Mouse (Mus musculus) right cerebral cortex, adult 18-20 months (tissue): ENCODE measurements around the gene Serpina3k.
A peak's percentile ranks its signal among the peaks of the same experiment; 100 is the strongest.
"Not testable (repeated sequence)": the region's sequence is repeated elsewhere in the genome, so short reads cannot be mapped to it uniquely, and the experiment has no call there.

Experiments used
- DNase-seq: peaks from one replicate; pipeline ENCODE4 v3.0.0; 2022; ENCODE audit warnings: mixed read lengths

Gene Serpina3k

DNA sequence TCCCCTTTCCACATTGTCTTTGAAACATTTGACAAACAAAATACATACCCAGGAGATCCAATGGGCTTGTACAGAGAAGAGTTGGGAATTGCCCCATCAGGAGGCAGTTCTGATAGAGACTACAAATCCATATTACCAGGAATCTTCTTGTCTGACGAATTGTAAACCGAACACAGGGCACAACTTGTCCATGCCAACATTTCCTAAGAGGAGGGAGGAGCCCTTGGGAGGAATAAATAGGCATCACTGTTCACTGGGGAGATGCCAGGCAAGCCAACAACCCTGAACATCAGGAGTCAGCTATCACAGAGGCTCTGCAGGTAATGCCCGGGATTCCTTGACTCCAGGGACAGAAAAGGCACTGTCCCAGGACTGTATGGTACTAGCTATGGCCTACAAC lies at the start of gene Serpina3k, which contains the start of gene Serpina3m:
TSS of gene Serpina3k (plus strand) at position 261 of the 400 bp plus-strand sequence.
TSS of gene Serpina3m (plus strand) at position 261 of the 400 bp plus-strand sequence.
- DNase-seq, result not testable (repeated sequence)

DNA sequence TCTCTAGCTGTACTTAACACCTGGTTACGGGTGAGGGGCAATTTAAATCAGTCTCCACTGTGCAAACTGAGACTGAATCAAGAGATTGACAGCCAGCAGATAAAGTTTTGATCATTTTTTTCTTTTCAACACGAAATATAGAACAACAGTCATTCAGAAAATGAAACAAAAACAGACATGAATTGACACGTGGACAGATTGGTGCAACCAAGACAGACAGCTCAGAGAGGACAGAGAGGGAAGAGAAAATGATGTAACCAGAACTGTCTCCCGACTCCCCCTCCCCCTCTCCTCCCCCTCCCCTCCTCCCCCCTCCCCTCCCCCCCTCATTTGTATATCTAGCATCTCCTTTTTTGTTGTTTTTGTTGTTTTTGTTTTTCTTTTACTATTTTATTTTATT lies 48.4 kb upstream of the Serpina3k start:
- DNase-seq, result no peak

DNA sequence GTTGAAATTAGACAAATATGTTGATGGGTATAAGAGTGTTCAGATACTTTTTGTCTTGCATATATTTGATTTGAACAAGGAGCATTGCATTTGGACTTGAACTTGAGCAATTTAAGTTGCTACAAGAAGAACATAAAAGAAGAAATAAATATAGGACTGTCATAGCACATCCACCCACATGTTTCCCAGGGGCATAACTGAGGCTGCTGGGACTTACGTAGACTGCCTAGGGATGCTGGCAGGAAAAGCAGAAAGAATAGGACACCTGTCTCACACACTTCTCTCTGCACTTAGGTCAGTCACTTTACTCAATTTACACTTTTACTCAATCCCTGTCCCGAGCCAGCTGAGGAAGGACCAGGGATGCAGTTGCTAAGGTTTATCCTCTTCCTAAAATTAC lies 44.3 kb upstream of the Serpina3k start:
- DNase-seq, result no peak

DNA sequence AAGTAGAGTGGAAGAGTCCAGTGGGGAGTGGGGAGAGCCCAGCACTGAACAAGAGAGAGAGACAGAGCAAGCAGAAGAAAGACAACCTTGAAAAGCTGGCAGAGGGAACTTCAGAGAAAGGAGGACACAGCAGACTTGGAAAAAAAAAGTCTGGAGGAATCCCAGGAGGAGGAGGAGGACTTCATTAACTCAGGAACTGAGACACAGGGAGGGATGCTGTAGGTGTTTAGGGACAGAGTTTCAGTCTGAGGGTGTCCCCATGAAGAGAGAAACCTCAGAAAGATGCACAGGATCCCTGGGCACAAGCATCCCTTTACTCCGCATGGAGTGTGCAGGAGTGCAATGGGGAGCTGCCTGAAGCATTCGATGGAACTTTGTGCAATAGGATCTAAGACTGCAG lies 40.2 kb upstream of the Serpina3k start:
- DNase-seq, result peak; percentile 25

DNA sequence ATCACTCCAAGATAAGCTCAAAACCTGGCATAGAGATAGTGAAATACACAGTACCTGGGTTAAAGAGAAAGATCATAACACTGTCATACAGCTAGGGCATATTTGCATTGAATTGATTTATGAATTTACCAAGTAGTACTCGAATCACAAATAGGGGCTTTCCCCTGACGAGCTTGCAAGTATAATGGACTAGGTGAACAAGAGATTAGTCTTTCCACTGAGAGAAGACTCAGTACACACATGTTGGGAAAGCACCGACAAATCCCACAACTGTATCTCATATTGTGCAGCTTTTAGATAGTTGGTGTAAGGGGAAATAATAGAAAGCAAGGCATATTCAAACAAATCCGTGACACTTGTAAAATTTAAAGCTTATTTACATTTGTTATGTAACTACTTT lies 32.3 kb upstream of the Serpina3k start:
- DNase-seq, result no peak

DNA sequence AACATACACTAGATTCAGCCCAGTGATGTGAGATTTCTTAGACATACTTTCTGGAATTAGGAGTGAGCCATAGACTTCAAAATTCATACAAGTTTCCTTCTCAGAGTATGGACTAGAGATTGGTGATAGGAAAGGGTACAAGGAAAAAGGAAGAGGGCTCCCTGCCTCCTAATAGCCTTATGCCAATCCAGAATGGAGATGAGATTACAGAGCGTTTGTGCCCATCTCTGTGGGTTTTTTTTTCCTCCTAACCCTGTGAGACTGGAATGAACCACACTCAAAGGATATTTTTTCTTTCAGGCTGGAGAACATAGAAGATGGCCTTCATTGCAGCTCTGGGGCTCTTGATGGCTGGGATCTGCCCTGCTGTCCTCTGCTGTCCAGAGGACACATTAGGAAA lies 24.0 kb upstream of the Serpina3k start, which contains the start of gene Serpina3j:
TSS of gene Serpina3j (plus strand) at position 301 of the 400 bp plus-strand sequence.
- no peak for DNase-seq

DNA sequence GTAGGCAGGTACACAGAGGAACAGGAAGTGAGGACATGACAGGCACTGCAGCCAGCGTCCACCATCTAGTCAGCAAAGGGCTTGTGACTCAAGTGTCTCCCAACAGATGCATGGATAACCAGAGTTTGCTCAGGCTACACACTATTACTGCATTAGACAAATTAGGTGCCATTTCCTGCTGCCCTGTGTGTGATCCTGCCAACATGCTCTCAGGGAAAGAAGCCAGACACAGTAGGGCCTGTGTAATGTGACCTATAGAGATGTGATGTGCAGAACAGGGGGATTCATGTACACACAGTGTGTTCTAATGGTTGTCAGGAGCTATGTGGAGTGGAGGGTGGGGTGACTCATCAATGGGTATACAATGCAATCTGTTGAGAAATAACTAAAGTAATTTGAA lies 15.8 kb upstream of the Serpina3k start:
- no peak for DNase-seq

DNA sequence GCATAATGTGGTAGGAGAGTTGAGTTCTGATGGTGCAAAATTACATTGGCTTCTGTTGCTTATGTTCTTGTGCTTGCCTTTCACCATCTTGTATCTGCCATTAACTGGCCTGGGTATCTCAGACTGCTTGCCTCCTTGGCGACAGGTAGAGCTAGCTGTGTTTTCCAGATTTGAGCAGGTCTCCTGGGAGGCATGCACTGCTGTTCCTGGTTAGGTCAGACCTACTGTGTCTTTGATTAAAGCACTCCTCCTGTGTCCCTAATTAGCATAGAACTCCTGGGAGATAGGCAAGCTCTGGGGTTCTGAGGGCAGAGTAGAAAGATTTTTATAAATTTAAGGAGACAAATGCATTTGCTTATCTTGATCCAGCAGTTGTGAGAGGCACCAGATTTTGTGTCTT lies 6.6 kb upstream of the Serpina3k start:
- DNase-seq, result no peak

DNA sequence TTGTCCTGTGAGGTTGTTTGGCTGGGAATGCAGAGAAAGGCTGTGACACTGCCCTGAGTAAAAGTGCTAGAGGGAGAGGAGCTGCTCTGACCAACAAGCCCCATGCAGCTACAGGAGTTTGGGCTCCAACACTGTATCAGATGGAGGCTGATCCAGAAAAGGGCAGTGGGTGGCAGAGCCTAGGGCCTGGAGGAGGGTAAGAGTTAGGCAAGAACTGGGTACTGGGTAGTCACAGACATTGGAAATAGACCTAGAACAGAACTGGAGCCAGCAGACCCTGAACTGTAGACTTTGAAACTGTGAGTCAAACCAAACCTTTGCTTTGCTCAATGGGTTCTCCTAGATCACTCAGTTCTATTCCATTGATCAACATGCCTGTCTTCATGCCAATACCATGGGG lies 1.4 kb upstream of the Serpina3k start:
- DNase-seq, result not testable (repeated sequence)

DNA sequence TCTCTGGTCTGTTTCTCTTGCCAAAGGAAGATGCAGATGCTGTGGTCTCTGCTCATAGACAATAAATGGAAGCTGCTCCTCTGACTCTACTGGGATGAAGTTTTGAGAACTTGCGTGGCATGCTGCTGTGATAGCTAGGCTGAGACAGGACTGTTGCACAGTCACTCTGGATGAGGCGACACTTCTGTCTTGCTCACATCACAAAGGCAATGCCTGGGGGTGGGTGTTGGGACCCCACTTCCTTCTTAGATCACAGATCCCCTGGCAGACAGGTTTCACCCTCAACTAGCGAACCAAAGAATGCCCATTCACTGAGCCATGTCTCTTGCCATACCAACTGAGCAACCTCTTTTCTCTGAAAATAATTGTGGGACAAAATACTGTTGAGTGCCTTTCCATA lies 419 bp downstream of the Serpina3k start:
- no peak for DNase-seq

DNA sequence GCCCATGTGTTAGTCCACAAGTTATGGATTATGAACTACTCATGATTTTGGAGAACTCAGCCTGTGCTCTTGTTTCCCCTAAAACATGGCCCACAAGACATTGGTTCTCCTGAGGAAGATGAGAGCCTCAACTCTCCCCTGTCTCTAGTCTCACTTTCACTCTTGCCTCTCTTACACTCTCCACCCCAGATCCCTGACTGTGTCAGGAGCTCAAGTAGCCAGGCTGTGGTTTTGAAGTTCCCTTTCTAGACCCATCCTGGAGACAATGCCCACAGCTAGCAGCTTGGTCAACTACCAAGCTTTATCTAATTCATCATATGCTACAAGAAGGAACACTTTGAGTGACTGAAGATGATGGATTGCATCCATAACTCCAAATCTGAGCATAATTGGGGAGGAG lies 4.2 kb downstream of the Serpina3k start:
- DNase-seq, result not testable (repeated sequence)

DNA sequence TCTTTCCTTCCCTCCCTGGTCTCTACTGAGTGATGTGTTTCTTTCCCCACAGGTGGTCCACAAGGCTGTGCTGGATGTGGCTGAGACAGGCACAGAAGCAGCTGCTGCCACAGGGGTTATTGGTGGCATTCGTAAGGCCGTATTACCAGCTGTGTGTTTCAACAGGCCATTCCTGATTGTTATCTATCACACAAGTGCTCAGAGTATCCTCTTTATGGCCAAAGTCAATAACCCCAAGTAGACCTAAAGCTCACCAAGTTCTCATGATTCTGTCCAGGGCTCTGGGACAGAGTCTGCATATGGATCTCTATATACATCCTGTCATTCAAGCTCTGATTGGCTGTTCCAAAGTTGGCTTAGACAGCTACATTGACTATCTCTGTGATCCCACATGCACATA lies 6.9 kb downstream of the Serpina3k start:
- DNase-seq, result no peak

DNA sequence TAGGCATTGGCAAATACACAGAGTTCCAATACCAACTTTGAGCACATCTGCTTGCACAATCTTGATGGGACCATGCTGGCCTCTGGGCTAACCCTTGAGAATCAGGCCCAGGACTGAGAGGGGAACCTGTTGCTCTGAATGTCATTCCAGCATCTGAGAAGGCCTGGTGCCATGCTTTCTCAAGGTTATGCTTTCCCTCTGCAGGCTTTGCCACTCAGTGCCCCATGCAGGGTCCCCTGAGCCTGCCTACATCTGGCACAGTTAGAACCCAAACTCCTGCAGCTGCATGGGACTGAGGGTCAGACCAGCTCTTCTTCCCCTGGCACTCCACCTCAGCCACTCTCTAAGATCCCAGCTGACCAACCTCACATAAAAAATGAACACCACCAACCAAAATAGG lies 7.4 kb downstream of the Serpina3k start:
- no peak for DNase-seq

DNA sequence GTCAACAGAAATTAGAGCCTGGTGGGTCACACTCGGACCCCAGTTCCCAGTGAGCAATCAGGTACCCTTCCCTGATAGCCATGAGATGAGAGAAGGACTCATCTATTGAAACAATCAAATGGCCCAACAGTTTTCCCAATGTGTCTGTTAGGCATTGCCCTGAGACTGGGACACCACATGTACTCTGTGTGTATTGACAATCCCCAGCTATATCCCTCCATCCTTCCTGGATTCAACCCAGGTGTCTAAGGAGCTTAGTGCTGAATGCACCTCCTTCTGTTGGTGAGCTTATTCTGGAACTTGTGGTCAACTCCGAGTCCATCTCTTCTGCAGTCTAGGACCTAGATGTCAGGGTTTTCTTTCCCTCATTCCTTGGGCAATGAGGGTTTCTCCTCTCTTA lies 8.8 kb downstream of the Serpina3k start:
- no peak for DNase-seq

DNA sequence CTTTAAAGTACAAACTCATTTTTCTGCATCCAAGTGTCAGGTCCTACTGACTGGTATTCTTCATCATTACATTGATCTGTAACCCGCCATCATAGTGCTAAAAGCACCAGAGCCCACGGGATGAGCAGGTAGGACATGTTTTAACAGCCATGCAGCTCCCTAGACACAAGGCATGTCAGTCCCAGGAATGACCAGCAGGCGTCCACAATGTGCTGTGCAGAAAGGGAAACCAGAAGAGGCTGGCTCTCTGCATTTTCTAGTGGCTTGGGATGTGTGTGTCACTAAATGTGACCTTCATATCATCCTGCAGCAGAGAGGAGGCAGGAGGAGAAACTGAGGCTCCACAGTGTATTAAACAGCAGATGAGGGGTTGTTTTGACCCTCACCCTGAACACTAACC lies 13.5 kb downstream of the Serpina3k start:
- peak; percentile 31 for DNase-seq

DNA sequence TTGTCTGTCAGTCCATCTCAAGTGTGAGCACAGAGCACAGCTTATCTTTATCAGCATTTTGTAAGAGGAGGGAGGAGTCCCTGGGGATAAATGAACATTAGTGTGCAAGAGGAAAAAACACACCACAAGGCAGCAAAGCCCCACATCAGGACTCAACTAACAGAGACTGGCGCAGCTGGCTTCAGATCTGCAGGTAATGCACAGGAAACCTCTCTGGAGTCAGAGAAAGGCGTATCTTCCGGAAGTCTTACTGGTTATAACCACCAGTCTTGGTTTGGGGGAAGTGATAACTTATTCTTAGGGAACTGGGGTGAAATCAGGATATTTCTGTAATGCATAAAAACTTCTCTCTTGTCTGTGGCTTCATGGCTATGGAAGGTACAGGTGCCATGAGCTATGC lies 17.7 kb downstream of the Serpina3k start:
- no peak for DNase-seq

DNA sequence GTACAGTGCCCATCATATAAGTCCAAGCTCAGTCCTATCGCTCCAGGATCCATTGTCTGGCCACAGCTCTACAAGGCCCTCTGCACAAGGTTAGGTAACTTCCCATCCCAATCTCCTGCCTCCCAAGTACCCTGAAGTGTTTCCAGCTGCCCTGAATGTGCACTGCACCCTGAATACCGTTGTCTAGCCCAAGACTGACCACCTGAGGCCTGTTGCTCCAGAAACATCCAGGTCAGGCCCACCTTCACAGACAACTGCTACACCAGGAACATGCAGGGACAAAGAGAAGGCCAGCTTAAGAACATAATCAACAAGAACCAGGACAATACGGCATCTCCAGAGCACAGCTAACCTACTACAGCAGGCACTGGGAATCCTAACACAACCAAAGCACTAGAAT lies 31.7 kb downstream of the Serpina3k start:
- DNase-seq, result no peak

DNA sequence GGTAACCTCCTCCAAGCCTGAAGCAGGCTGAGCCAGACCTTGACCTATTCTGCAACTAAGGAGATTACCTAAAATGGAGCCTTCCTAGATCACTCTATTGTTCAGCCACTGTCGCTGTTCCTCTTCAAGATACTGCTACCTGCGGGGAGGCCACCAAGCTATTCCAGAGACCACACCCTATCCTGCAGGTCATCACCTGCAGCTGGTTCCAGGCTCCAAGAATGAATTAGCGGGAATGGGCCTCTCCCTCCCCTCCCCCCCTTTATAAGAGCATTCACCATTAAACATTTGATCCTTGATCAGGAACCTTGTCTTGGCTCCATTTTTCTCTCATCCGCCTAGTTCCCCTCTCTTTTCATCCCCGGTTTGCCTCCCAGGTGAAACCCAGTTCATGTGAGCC lies 38.9 kb downstream of the Serpina3k start:
- DNase-seq, result not testable (repeated sequence)

DNA sequence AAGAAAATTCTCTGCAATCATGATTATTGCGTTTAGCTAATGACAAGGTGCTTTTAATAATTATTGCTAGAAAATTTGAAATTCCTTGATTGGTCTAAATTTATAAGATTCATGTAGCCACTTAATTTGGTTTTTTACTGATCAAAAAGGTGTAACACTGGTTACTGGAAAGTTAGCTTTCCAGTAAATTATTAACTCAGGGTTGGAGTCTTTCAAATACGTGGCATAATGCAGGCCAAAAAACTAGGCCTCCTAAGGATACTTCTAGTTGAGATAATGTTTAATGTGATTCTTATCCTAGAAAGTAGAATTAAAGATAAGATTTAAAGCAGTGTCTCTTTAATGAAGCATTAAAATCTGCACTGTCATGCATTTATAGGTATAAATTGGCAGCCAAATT lies 40.1 kb downstream of the Serpina3k start:
- not testable (repeated sequence) for DNase-seq

DNA sequence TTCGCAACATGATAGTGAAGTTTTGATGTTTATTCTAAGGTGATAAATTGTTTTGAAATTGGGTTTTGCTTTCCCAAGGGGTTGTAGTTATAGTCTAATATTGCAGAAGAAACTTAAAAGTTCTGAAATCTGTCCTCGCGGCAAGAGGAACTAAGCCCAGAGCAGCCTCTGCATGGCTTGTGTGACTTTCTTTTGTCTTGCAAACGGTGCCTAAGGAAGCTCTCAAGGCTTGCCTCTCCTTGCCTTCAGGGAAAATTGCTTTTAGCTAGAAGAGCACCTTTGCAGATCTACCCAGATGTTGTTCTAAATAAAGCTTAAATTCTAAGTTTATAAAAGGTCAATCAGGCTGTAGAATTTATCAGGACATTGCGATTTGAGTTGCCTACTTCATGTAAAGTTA lies 40.5 kb downstream of the Serpina3k start:
- DNase-seq, result not testable (repeated sequence)

DNA sequence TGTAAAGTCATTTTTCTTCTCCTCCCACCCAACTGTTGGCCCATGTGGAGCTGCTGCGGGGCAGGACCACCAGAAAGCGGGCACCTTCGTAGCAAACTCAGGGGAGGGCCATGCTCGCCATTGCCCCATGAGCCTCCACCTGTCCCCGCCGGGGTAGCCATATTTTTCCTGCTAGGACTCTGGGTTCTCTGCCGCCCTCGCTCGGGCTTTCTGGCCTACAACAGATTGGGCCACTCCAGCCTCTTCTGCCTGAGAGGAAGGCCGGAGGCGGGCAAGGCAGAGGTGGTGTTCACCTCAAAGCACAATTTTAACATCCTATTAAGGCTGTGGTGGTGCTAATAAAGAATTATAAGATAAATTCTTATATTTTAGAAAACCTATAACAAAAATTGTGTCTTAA lies 41.6 kb downstream of the Serpina3k start:
- DNase-seq, result no peak

DNA sequence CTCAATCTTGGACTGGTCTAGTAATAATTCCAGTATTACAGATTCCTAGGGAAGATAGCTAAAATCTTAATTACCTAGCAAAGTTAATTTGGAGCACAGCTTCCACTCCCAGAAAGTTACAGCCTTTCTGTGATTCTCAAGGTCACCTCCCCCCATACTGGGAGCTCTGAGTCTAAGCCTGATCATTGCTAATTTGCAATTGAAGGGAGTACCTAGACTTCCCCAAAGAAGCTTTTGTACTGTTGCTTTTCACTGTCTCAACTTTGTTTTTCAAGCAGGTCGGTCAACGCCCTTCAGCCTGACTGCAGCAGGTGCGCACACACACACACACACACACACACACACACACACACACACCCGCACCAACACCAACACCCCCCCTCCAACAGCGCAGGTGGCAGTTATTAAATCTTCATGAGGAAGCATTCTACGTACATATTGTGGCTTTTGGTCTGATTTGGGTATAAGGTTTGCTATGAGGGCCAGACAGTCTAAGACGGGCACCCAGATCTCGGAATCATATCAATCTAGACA lies 42.9 kb downstream of the Serpina3k start:
- not testable (repeated sequence) for DNase-seq

DNA sequence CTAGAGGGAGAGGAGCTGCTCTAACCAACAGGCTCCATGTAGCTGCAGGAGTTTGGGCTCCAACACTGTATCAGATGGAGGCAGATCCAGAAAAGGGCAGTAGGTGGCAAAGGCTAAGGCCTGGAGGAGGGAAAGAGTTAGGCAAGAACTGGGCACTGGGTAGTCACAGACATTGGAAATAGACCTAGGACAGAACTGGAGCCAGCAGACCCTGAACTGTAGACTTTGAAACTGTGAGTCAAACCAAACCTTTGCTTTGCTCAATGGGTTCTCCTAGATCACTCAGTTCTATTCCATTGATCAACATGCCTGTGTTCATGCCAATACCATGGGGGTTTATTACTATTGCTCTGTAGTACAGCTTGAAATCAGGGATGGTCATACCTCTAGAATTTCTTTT lies 47.7 kb downstream of the Serpina3k start:
- not testable (repeated sequence) for DNase-seq

DNA sequence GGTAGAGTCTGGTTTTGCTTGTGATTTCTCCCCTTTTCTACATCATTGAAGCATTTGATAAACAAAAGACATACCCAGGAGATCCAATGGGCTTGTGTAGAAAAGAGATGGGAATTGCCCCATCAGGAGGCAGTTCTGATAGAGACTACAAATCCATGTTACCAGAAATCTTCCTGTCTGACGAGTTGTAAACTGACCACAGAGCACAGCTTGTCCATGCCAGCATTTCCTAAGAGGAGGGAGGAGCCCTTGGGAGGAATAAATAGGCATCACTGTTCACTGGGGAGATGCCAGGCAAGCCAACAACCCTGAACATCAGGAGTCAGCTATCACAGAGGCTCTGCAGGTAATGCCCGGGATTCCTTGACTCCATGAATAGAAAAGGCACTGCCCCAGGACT lies 48.6 kb downstream of the Serpina3k start:
- DNase-seq, result not testable (repeated sequence)

DNA sequence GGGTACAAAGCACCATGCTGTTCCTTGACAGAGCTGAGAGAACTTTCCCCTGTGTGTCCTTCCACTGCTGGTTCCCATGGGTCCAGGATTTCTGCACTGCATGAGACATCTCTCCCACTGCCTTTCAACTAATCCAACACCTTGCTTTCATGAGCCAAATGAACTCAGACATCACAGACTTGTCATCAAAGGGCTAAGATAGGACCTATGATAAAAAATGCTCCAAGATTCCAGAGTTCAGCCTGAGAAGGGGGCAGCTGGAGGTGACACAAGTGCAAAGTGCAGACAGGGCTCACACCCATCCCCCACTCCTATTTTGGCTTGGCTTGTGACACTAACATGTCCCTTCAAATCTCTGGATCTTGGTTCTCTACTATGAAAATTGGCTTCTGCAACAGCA lies 50.2 kb downstream of the Serpina3k start:
- DNase-seq, result no peak
